Mouse (Mus musculus) ES-Bruce4 (cell line): ENCODE results near the gene Minar1. TPM values are rescaled to one million over a fixed set of nuclear protein-coding genes. Genes with fewer than 3 reads are reported as not detected.

Experiments used
- H3K27ac ChIP-seq: 2 replicates; pipeline ENCODE4 v1.5.1; 2012; ENCODE audit warnings: low read length, inconsistent platforms; ENCODE audit not compliant: insufficient read depth
- H3K27me3 ChIP-seq: 2 replicates; pipeline ENCODE4 v1.6.1; 2012; ENCODE audit warnings: mild to moderate bottlenecking, low read length, inconsistent platforms; ENCODE audit not compliant: control insufficient read depth, poor library complexity, insufficient read depth, severe bottlenecking
- H3K36me3 ChIP-seq: 2 replicates; pipeline ENCODE4 v1.6.1; 2012; ENCODE audit warnings: inconsistent platforms, mild to moderate bottlenecking, low read length, moderate library complexity; ENCODE audit not compliant: control insufficient read depth, poor library complexity, insufficient read depth, severe bottlenecking
- H3K4me1 ChIP-seq: one replicate; pipeline ENCODE4 v1.8.1; 2011; ENCODE audit warnings: low read length; ENCODE audit not compliant: control insufficient read depth, insufficient read depth
- H3K4me3 ChIP-seq: 2 replicates; pipeline ENCODE4 v1.5.1; 2011; ENCODE audit warnings: low read depth, mild to moderate bottlenecking, low read length
- H3K9ac ChIP-seq: 2 replicates; pipeline ENCODE4 v1.6.1; 2012; ENCODE audit warnings: low read depth, mild to moderate bottlenecking, inconsistent platforms; ENCODE audit not compliant: poor library complexity, severe bottlenecking
- H3K9me3 ChIP-seq: replicated peaks from 2 replicates; pipeline ENCODE4 v1.6.1; 2012; ENCODE audit warnings: mild to moderate bottlenecking, low read length, inconsistent platforms; ENCODE audit not compliant: control insufficient read depth, poor library complexity, insufficient read depth, severe bottlenecking
- CTCF ChIP-seq: IDR thresholded peaks from one replicate; pipeline ENCODE4 v1.8.1; 2011; ENCODE audit warnings: low read depth, low read length
- EP300 ChIP-seq: IDR thresholded peaks from 2 replicates; pipeline ENCODE4 v1.6.1; 2011; ENCODE audit warnings: low read depth, low read length; ENCODE audit not compliant: insufficient read depth
- POLR2A ChIP-seq: IDR thresholded peaks from one replicate; pipeline ENCODE4 v1.8.1; 2011; ENCODE audit warnings: low read length; ENCODE audit not compliant: insufficient read depth
- polyA plus RNA-seq: library from polyadenylated mRNA; stranded (reverse); fragments of >200 nt; gene quantifications from 2 replicates; pipeline ENCODE4 v1.2.4, GENCODE M21; 2011; ENCODE audit warnings: low read depth; ENCODE audit not compliant: missing spikeins, insufficient read depth, insufficient read length

Gene Minar1
- 0.10 and 0.12 TPM in 2 replicates for polyA plus RNA-seq

DNA sequence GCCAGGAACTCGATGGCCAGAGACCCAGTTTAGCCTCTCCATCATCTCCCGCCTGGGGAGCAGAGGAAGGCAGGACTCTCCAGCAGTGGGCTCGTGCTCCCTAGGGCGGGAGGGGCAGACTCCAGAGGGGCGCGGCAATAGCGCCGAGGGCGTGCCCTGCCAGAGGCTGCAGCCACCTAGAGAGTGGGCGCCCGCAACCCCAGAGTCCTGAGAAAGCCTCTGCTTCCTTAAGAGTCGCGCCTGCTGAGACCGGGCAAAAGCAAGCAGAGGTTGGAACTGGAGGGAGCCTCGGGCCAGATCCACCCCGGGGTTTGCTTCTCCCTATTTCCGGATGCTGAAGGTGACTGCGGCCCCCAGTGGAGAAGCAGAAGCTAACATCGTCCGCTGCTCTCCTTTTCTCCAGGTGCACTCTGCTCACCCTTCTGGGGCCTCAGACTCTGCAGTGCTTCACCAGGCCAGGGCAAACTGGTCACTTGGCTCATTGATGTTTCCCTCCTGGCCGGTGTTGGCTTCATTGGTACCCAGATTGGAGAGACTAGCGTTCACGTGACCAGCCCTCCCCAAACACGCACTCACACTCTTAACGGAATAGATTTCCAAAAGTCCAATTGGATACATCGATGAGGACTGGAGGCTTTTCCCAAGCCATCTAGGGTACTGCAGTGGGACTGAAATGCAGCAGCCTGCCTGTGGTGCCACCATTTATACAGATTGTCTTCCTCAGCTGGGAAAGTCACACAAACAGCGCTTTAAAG lies at the start of gene Minar1:
Gene Minar1 (minus strand): TSS at position 120 of the 755 bp plus-strand sequence.
- Histone ChIP-seq H3K27me3 (0 out of 2 replicates have a peak, but pooled peaks cover 4% of the 10 kb centered on the region), H3K4me3 (peak within 1 kb of the TSS; percentile 21), H3K9me3 (no peaks in the 10 kb centered on the region), H3K27ac (no peak within 1 kb of the TSS), H3K4me1 (no peaks in the 10 kb centered on the region), H3K36me3 (no peaks in the 10 kb centered on the region), H3K9ac (no peak within 1 kb of the TSS)
- no peak for TF ChIP-seq POLR2A
- peak; percentile 37 for TF ChIP-seq CTCF

DNA sequence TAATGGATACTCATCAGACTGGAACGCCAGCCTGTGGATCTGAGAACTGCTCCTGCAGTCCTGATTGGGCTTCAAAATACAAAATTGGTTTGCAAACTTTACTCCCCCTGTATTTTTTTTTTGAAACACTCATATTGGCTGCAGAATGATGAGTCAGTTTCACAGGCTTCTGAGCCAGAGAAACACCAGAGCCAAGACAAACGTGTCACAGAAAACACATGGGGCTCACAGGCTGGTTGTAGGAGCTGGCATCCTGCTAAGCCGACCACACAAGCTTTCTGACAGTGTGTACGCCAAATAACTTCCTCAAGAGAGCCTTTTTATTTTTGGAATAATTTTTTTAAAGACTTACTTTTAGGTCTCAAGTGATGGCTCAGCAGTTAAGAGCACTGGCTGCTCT lies 47.0 kb upstream of the Minar1 start:
- peaks cover 3% of the 10 kb centered on the region; the same call in 1 of the 2 replicates for H3K9me3 ChIP-seq
- no peaks in the 10 kb centered on the region for H3K27me3 ChIP-seq
- no peaks in the 10 kb centered on the region for H3K36me3 ChIP-seq
- H3K4me1 ChIP-seq = no peaks in the 10 kb centered on the region
- H3K9ac ChIP-seq = no peak overlapping the region
- H3K27ac ChIP-seq = no peak overlapping the region
- TF ChIP-seq POLR2A (no peak), EP300 (no peak), CTCF (no peak)
- H3K4me3 ChIP-seq = no peak overlapping the region

DNA sequence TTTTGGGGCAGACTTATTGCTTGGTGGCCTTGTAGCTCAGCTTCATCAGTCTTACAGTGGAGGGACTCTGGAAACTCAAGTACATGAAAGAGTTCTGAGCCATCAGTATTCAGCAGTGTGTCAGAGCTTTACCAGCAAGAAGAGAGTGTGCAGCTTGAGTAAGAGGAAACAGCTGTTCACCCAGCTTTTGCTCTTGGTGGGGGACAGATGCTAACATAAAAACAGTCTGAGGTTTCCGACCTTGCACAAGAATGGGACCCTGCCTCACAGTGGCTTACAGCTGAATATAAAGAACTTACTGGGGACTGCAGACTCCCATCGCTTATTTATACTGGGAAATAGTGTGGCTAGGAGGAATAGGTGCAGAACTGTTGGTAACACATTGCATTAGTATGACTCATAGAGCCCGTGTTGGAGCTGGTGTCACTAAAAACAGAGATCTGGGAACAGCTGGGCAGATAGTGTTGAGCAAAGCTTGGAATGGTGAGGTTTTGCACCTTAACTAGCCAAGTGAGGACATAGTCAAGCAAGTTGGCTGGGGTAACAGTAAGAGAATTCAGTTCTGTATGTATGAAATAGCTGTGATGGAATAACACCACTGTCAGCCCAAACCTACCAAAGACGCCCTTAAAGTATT lies 44.5 kb upstream of the Minar1 start:
- Histone ChIP-seq H3K36me3 (no peaks in the 10 kb centered on the region), H3K27me3 (no peaks in the 10 kb centered on the region), H3K9ac (no peak overlapping the region), H3K9me3 (no peaks in the 10 kb centered on the region), H3K4me3 (no peak overlapping the region), H3K27ac (no peak overlapping the region), H3K4me1 (no peaks in the 10 kb centered on the region)
- TF ChIP-seq POLR2A (no peak), CTCF (no peak), EP300 (no peak)

DNA sequence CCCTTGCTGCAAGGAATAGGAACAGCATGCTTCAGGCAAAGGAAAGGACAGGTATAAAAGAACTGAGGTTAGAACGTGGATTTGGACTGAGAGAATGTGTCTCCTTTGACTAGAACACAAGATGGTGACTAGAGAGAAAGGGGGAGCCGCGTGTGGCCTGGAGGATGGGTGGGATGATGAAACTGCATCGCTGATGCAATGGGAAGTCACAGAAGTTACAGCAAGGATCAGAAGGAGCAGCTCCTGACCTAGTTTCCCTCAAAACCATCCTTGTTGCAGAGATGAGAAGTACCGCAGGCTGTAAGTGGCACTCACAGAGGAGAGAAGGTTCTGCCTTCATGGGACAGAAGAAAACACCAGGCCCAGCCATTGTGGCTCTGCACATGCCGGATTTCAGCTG lies 28.0 kb upstream of the Minar1 start:
- no peak for TF ChIP-seq CTCF
- TF ChIP-seq POLR2A = no peak
- TF ChIP-seq EP300 = no peak
- Histone ChIP-seq H3K27me3 (no peaks in the 10 kb centered on the region), H3K9ac (no peak overlapping the region), H3K27ac (no peak overlapping the region), H3K36me3 (no peaks in the 10 kb centered on the region), H3K9me3 (no peaks in the 10 kb centered on the region), H3K4me3 (no peak overlapping the region), H3K4me1 (no peaks in the 10 kb centered on the region)

DNA sequence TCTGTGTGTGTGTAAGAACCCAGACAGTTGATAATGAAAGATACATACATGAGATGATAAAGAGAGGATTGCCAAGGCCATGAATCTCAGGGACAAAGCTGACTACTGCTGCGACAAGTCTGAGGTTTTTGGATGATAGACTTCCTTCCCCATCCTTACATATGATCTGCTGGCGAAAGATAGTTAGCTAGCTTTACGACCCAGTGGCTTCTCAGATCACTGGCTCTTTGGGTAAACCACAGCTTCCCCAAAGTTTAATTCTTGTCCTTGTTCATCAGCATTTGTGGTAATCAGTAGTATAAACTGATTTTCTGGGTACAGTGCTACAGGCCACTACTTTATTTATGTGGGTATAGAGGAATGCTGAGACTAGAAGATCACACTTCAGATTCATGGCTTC lies 14.5 kb upstream of the Minar1 start:
- H3K9me3 ChIP-seq = peaks cover 8% of the 10 kb centered on the region
- H3K36me3 ChIP-seq = no peaks in the 10 kb centered on the region
- H3K27ac ChIP-seq = no peak overlapping the region
- no peaks in the 10 kb centered on the region for H3K4me1 ChIP-seq
- TF ChIP-seq EP300 (no peak), POLR2A (no peak), CTCF (no peak)
- H3K9ac ChIP-seq = no peak overlapping the region
- H3K4me3 ChIP-seq = no peak overlapping the region
- H3K27me3 ChIP-seq = peaks cover 2% of the 10 kb centered on the region; the same call in 1 of the 2 replicates

DNA sequence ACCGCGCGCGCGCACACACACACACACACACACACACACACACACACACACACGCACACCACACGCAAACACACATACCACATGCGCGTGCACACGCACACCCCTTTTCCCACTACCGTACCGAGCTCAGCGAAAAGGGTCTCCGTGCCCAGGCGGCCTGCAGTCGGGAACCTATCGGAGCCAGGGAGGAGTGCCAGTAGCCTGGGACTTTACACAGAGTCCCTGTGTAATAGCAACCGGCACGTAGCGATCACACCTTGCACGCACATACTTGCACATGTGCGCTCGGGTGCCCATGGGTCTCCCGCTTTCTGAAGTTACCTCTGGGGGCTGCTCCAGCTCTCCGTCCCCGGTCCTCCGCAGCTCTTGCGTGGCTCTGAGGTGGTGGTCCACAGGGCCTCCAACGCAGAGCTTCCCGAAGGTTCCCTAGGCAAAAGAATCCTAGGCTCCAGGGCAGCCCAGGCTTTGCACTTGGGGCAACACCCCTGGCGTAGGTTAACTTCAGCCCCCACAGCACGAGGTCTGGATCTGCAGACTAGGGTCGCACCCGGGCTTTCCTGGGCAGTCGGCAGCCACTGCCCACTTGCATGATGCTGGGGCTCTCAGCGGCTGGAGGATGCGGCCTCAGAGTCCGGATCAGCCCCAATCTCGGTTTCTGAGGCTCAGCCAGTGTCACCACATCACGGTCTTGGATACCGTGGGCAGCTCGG lies 474 bp downstream of the Minar1 start:
- TF ChIP-seq CTCF (no peak), EP300 (no peak), POLR2A (no peak)
- Histone ChIP-seq H3K4me3 (peak overlapping the region; percentile 21), H3K9ac (no peak overlapping the region), H3K9me3 (no peaks in the 10 kb centered on the region), H3K4me1 (no peaks in the 10 kb centered on the region), H3K27ac (no peak overlapping the region), H3K36me3 (no peaks in the 10 kb centered on the region), H3K27me3 (0 out of 2 replicates have a peak, but pooled peaks cover 4% of the 10 kb centered on the region)
